In the genomic region with DNA sequence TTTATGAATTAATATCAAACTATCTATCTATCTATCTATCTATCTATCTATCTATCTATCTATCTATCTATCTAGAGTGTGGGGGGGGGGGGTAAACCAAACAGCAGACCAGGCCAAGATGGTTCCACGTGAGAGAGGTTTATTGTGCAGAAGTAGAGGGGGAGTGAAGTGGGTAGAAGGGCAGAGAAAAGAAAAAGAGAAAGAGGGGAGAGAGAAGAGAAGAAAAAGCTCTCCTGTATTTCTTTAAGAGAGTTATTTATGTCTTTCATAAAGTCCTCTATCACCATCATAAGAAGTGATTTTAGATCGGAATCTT, we compare ENCODE assay signal across 8 mouse cellular contexts. TPM values are rescaled to one million over a fixed set of nuclear protein-coding genes. Genes with fewer than 3 reads are reported as not detected.
A peak's percentile ranks its signal among the peaks of the same experiment; 100 is the strongest.
DNase-seq lines count a peak whose midpoint lies in the region; ATAC-seq and TF ChIP-seq lines count a peak whose summit lies in the region.

No protein-coding gene starts in this region.

- no peaks in the 10 kb centered on the region for H3K36me3 ChIP-seq in lung, postnatal 0 days (ENCODE audit: insufficient read depth, low read length)
- no peaks in the 10 kb centered on the region for H3K36me3 ChIP-seq in forebrain, postnatal 0 days (ENCODE audit: insufficient read depth)
- H3K36me3 ChIP-seq in limb, embryonic 14.5 days (ENCODE audit: control insufficient read depth, insufficient read depth, low read length): no peaks in the 10 kb centered on the region
- H3K36me3 ChIP-seq in stomach, embryonic 14.5 days (ENCODE audit: control insufficient read depth, insufficient read depth, low read length): no peaks in the 10 kb centered on the region

- no peak for TF ChIP-seq CTCF in lung, postnatal 0 days (IDR thresholded peaks at IDR 0.05)
- TF ChIP-seq CTCF in forebrain, postnatal 0 days (IDR thresholded peaks at IDR 0.05; ENCODE audit: low read depth): no peak

- no peaks in the 10 kb centered on the region for H3K9me3 ChIP-seq in lung, postnatal 0 days (ENCODE audit: low read length)
- no peaks in the 10 kb centered on the region for H3K9me3 ChIP-seq in forebrain, postnatal 0 days (ENCODE audit: low read length)
- no peaks in the 10 kb centered on the region for H3K9me3 ChIP-seq in limb, embryonic 14.5 days (ENCODE audit: control insufficient read depth, low read length)
- H3K9me3 ChIP-seq in stomach, embryonic 14.5 days (ENCODE audit: control insufficient read depth, low read depth, low read length): no peaks in the 10 kb centered on the region

- intact Hi-C loops in gastrocnemius, postnatal 36 days (cut with DNase I): no loop called here

- no peak overlapping the region for H3K27ac ChIP-seq in lung, postnatal 0 days (ENCODE audit: low read length)
- no peak overlapping the region for H3K27ac ChIP-seq in forebrain, postnatal 0 days (ENCODE audit: low read depth, low read length)
- 0 out of 2 replicates have a peak overlapping the region, but pooled peaks have one; percentile 44 for H3K27ac ChIP-seq in limb, embryonic 14.5 days (replicated peaks; ENCODE audit: low read depth, low read length)
- no peak overlapping the region for H3K27ac ChIP-seq in stomach, embryonic 14.5 days (ENCODE audit: low read length)

- no peak overlapping the region for H3K9ac ChIP-seq in lung, postnatal 0 days (replicated peaks; ENCODE audit: low read depth)
- H3K9ac ChIP-seq in forebrain, postnatal 0 days: peak overlapping the region; percentile 46
- peak overlapping the region; percentile 56 for H3K9ac ChIP-seq in limb, embryonic 14.5 days (ENCODE audit: low read depth, low read length, severe bottlenecking)
- no peak overlapping the region; the same call in 1 of the 2 replicates for H3K9ac ChIP-seq in stomach, embryonic 14.5 days (replicated peaks; ENCODE audit: low read depth, low read length)

- ATAC-seq in lung, postnatal 0 days: no peak
- peak; percentile 42 for ATAC-seq in forebrain, postnatal 0 days
- no peak for ATAC-seq in limb, embryonic 14.5 days (ENCODE audit: low FRiP score, low read depth)
- ATAC-seq in stomach, embryonic 14.5 days (ENCODE audit: insufficient number of reproducible peaks, insufficient read depth, low FRiP score, low read depth): no peak
- ATAC-seq in monocyte, adult 5-6 weeks (replicated peaks; ENCODE audit: insufficient number of reproducible peaks, low FRiP score, low TSS enrichment, poor library complexity, severe bottlenecking): no peak
- ATAC-seq in megakaryocyte-erythroid progenitor cell, adult 5-6 weeks (replicated peaks; ENCODE audit: low FRiP score, low TSS enrichment, poor library complexity, severe bottlenecking): no peak

- H3K27me3 ChIP-seq in lung, postnatal 0 days (replicated peaks; ENCODE audit: insufficient read depth, low read length): no peaks in the 10 kb centered on the region
- H3K27me3 ChIP-seq in forebrain, postnatal 0 days (ENCODE audit: insufficient read depth, low read length): no peaks in the 10 kb centered on the region
- no peaks in the 10 kb centered on the region for H3K27me3 ChIP-seq in limb, embryonic 14.5 days (ENCODE audit: control insufficient read depth, insufficient read depth, low read length)
- H3K27me3 ChIP-seq in stomach, embryonic 14.5 days (ENCODE audit: control insufficient read depth, insufficient read depth, low read length): no peaks in the 10 kb centered on the region

- TF ChIP-seq POLR2A in limb, embryonic 14.5 days (IDR thresholded peaks at IDR 0.05; ENCODE audit: borderline replicate concordance, extremely low read depth, insufficient read depth, insufficient read length): no peak

- 60% methylated on average over 2 of the region's 2 CpGs for WGBS in lung, postnatal 0 days
- WGBS in forebrain, postnatal 0 days: 46% methylated on average over 2 of the region's 2 CpGs
- WGBS in limb, embryonic 14.5 days: 54% methylated on average over 2 of the region's 2 CpGs
- 50% methylated on average over 2 of the region's 2 CpGs for WGBS in stomach, embryonic 14.5 days

- peak overlapping the region; percentile 63 for H3K4me2 ChIP-seq in lung, postnatal 0 days (replicated peaks; ENCODE audit: low read depth, low read length)
- H3K4me2 ChIP-seq in forebrain, postnatal 0 days (ENCODE audit: low read depth): peak overlapping the region; percentile 63
- peak overlapping the region; percentile 48 for H3K4me2 ChIP-seq in limb, embryonic 14.5 days (replicated peaks; ENCODE audit: low read depth, low read length, severe bottlenecking)
- peak overlapping the region; percentile 44 for H3K4me2 ChIP-seq in stomach, embryonic 14.5 days (replicated peaks; ENCODE audit: low read depth, low read length)

- DNase-seq in lung, postnatal 0 days (ENCODE audit: low spot score): no peak
- DNase-seq in lung, postnatal 25 days (ENCODE audit: low spot score): no peak
- DNase-seq in forebrain, postnatal 0 days: no peak
- DNase-seq in limb, embryonic 14.5 days (ENCODE audit: low spot score): no peak
- DNase-seq in gastrocnemius, postnatal 36 days: no peak

- TF ChIP-seq EP300 in lung, postnatal 0 days (IDR thresholded peaks at IDR 0.05): no peak

- no peak overlapping the region for H3K4me3 ChIP-seq in lung, postnatal 0 days (ENCODE audit: low read depth, low read length)
- H3K4me3 ChIP-seq in forebrain, postnatal 0 days (ENCODE audit: low read depth, low read length): peak overlapping the region; percentile 36
- peak overlapping the region; percentile 35; the same call in 1 of the 2 replicates for H3K4me3 ChIP-seq in limb, embryonic 14.5 days (replicated peaks; ENCODE audit: low read length)
- H3K4me3 ChIP-seq in stomach, embryonic 14.5 days (ENCODE audit: low read depth, low read length): peak overlapping the region; percentile 21; the same call in 1 of the 2 replicates

- H3K4me1 ChIP-seq in lung, postnatal 0 days (ENCODE audit: insufficient read depth, low read depth, low read length): peaks cover 8% of the 10 kb centered on the region; the same call in 1 of the 2 replicates
- 0 out of 2 replicates have a peak, but pooled peaks cover 3% of the 10 kb centered on the region for H3K4me1 ChIP-seq in forebrain, postnatal 0 days (ENCODE audit: insufficient read depth)
- H3K4me1 ChIP-seq in limb, embryonic 14.5 days (ENCODE audit: control insufficient read depth, insufficient read depth, low read length): peaks cover 4% of the 10 kb centered on the region
- no peaks in the 10 kb centered on the region for H3K4me1 ChIP-seq in stomach, embryonic 14.5 days (ENCODE audit: control insufficient read depth, insufficient read depth, low read length)

RNA-seq across cellular contexts. Expression of gene Gm6685, which starts 26.2 kb away (rescaled TPM):
- polyA plus RNA-seq in lung, postnatal 0 days (2015; fragmentation: Nextera tagmentation; extraction: Ambion mirVana): not detected in 2 replicates
- not detected in 2 replicates for total RNA-seq in forebrain, postnatal 0 days (2014; rRNA removed)
- not detected in 2 replicates for polyA plus RNA-seq in forebrain, postnatal 0 days (2015; fragmentation: Nextera tagmentation; extraction: Ambion mirVana)
- not detected in 2 replicates for polyA plus RNA-seq in limb, embryonic 14.5 days (2012; rRNA removed)
- polyA plus RNA-seq in limb, embryonic 14.5 days (2014; fragmentation: Nextera tagmentation; extraction: Ambion mirVana): not detected in 2 replicates
- 0.78 TPM in 1 of 2 replicates, not detected in the other for polyA plus RNA-seq in stomach, embryonic 14.5 days (2014; fragmentation: Nextera tagmentation; extraction: Ambion mirVana)
- total RNA-seq in monocyte, adult 5-6 weeks (2017): 2.2 to 6.7 TPM in 2 of 3 replicates, not detected in the other
- 1 to 10 TPM; 5.8 to 6.0 TPM for total RNA-seq in gastrocnemius, postnatal 36 days (2021)
- not detected in 2 replicates for total RNA-seq in megakaryocyte-erythroid progenitor cell, adult 5-6 weeks (2014; fragmentation: Nextera tagmentation)
- total RNA-seq in megakaryocyte-erythroid progenitor cell, adult 5-6 weeks (2017): 0.99 TPM in 1 of 2 replicates, not detected in the other

Comparison
In these comparisons a context has a peak if more than half of its experiments do, and no peak if none do; other contexts are left out.
1. H3K9ac ChIP-seq: peak in forebrain, postnatal 0 days (single experiment) and limb, embryonic 14.5 days (single experiment); none in lung, postnatal 0 days (single experiment) and stomach, embryonic 14.5 days (single experiment).
2. Peak in every context shown above with its lines, with median percentiles within 50 percentile points of each other: H3K4me2 ChIP-seq.